Mouse (Mus musculus) neural tube, embryonic 13.5 days (tissue): Measurements from ENCODE around the gene Dok7. TPM values are rescaled to one million over a fixed set of nuclear protein-coding genes. Genes with fewer than 3 reads are reported as not detected.

Experiments
- ATAC-seq: fragments of 200-750 bp; cut with Nextera tagmentation; 2 replicates; pipeline ENCODE4 v1.8.0; 2017; ENCODE audit warnings: low read depth, mild to moderate bottlenecking, moderate TSS enrichment, moderate library complexity
- H3K27ac ChIP-seq: fragments of 300-500 bp; sonication (generic); replicated peaks from 2 replicates; pipeline ENCODE4 v1.5.1; 2015; ENCODE audit warnings: moderate library complexity, mild to moderate bottlenecking, inconsistent platforms
- H3K27me3 ChIP-seq: fragments of 300-500 bp; sonication (generic); 2 replicates; pipeline ENCODE4 v1.6.1; 2015; ENCODE audit warnings: mild to moderate bottlenecking, inconsistent platforms
- H3K36me3 ChIP-seq: fragments of 300-500 bp; sonication (generic); 2 replicates; pipeline ENCODE4 v1.6.1; 2015; ENCODE audit warnings: mild to moderate bottlenecking, inconsistent platforms
- H3K4me1 ChIP-seq: fragments of 300-500 bp; sonication (generic); replicated peaks from 2 replicates; pipeline ENCODE4 v1.6.1; 2015; ENCODE audit warnings: inconsistent platforms
- H3K4me2 ChIP-seq: fragments of 300-500 bp; sonication (generic); 2 replicates; pipeline ENCODE4 v1.6.1; 2015; ENCODE audit warnings: inconsistent platforms, mild to moderate bottlenecking, moderate library complexity
- H3K4me3 ChIP-seq: fragments of 300-500 bp; sonication (generic); 2 replicates; pipeline ENCODE4 v1.5.1; 2015; ENCODE audit warnings: mild to moderate bottlenecking, inconsistent platforms
- H3K9ac ChIP-seq: fragments of 300-500 bp; sonication (generic); 2 replicates; pipeline ENCODE4 v1.6.1; 2015; ENCODE audit warnings: moderate library complexity, mild to moderate bottlenecking, inconsistent platforms
- H3K9me3 ChIP-seq: fragments of 300-500 bp; sonication (generic); 2 replicates; pipeline ENCODE4 v1.6.1; 2016; ENCODE audit warnings: inconsistent platforms
- WGBS: fragments of 180-500 bp; shearing (Covaris S2); methylation state at CpG from one replicate; pipeline ENCODE4 v1.1.7; 2015; 5-methylcytosine and 5-hydroxymethylcytosine counted together
- polyA plus RNA-seq: library from polyadenylated mRNA; unstranded; fragments of >200 nt; fragmentation: Nextera tagmentation; extraction: Ambion mirVana; gene quantifications from 2 replicates; pipeline ENCODE4 v1.2.1, GENCODE M21; 2015

Gene Dok7
- 3.7 and 4.5 TPM in 2 replicates for polyA plus RNA-seq

DNA sequence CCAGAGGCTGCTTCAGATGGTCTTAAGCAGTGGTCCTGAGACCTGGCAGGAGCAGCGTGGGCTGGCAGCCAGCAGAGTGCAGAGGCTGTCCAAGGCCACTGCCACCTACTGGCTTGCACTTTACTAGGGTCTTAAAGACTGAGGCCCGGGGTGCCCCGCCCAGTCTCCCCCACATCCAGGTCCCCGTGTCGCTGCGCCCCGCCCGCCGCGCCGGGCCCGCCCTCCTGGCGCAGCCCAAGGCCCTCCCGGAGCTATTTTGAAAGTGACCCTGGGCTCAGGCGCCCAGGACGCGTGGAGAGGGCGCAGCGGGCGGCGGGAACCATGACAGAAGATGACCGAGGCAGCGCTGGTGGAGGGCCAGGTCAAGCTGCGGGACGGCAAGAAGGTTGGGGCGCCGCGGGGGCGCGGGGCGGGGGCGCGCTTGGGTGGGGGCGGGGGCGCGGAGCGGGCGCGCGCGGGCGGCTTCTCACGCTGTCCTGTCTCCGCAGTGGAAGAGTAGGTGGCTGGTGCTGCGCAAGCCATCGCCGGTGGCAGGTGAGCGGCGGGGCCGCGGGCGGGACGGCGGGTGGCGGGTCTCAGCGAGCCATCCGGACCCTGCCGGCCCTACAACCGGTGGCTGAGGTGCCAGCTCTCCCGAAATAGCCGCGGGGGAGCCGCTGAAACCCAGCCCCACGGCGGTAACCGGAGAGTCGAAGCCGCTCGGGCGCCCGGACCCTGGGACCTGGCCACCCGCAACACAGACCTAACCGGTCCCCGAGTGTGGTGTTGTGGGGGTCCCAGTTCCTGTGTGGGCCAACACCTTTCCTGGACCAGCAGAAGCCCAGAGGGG is at the start of gene Dok7:
Gene Dok7 (plus strand): TSS at position 163 of the 829 bp plus-strand sequence.
- Histone ChIP-seq H3K4me3 (peak within 1 kb of the TSS; percentile 57), H3K9me3 (no peaks in the 10 kb centered on the region), H3K27me3 (peaks cover 35% of the 10 kb centered on the region), H3K36me3 (no peaks in the 10 kb centered on the region), H3K4me2 (peak within 1 kb of the TSS; percentile 94), H3K4me1 (peaks cover 37% of the 10 kb centered on the region), H3K9ac (peak within 1 kb of the TSS; percentile 83), H3K27ac (peak within 1 kb of the TSS; percentile 46)
- WGBS: under 1% methylated on average over 72 of the region's 74 CpGs
- peak; percentile 82 for ATAC-seq

DNA sequence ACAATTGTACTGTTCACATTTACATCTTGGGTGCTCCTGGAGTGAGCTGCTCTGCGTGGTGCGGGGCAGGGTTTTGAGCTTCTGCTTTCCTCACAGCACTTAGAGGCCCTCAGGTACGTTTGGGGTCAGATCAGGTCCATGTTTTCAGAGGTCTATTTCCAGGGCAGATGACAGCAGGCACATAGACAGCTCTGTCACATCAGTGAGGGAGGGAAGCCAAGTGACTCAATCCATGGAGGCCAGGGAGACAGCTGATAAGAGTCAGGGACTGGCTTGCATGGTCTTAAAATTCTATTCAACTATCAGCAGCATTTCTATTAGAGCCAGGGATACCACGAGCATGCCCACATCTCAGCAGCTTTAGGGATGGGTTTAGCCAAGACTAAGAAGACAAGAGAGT is 47.4 kb upstream of the Dok7 start:
- H3K4me1 ChIP-seq: peaks cover 17% of the 10 kb centered on the region
- ATAC-seq: no peak
- 93% methylated on average over 4 of the region's 4 CpGs for WGBS
- no peak overlapping the region for H3K4me2 ChIP-seq
- no peaks in the 10 kb centered on the region for H3K27me3 ChIP-seq
- H3K27ac ChIP-seq: no peak overlapping the region
- H3K36me3 ChIP-seq: peaks cover 21% of the 10 kb centered on the region
- no peaks in the 10 kb centered on the region for H3K9me3 ChIP-seq
- no peak overlapping the region for H3K9ac ChIP-seq
- no peak overlapping the region for H3K4me3 ChIP-seq

DNA sequence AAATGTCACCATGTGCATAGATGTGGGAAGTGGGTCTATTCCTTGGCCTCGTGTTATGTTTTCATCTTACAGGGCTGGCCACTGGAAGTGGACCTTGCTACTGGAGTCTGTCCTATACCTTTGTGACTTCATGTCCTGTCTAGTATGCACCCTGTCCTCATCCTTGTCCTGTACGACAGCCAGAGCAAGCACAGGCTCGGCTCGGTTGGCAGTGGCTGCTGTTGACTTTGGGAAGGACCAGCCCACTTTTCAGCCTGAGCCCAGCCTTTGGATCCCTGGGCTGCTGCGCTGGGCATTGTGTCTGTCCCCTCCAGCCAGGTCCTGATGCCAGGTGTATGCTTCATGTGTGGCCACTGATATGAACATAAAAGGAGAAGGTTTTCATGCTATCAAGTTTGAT is 45.9 kb upstream of the Dok7 start:
- Histone ChIP-seq H3K4me2 (no peak overlapping the region), H3K4me3 (no peak overlapping the region), H3K27me3 (no peaks in the 10 kb centered on the region), H3K4me1 (peaks cover 22% of the 10 kb centered on the region), H3K36me3 (peaks cover 13% of the 10 kb centered on the region), H3K27ac (no peak overlapping the region), H3K9ac (no peak overlapping the region), H3K9me3 (no peaks in the 10 kb centered on the region)
- 83% methylated on average over 5 of the region's 5 CpGs for WGBS
- no peak for ATAC-seq

DNA sequence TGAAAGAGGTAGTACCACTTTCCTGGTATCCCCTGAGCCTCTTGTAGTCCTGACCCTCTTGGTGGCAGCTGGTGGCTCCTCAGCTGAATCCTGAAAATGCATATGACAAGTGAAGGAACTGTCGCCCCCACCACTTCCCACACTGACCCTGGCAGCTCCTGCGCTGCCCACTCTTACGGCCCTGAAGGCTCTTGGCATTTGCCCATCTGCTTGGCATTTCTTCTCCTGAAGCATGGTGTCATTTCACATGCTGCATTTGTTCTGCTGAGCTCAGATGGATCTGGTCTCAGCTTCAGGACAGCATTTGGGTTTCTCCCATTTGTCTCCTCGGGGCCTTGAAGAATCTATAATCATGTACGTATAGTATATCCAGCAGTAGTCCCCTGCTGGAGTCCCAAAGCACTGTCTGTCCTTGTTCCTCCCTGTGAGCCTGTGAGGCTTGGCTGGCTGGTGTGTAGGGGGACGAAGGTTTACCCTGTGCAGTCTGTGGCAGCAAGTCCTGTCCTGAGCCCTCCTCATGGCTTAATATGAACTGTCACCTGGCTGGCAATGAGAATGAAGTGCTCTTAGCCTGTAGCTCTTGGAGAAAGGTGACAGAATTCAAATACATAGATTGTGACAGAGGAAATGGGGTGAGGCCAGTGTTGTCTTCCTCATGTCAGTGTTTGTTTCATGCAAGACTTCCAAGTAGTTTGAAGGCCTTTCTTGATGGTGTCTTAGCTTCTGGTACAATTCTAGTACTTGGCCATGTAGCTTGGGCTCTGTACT is 45.2 kb upstream of the Dok7 start:
- no peak for ATAC-seq
- Histone ChIP-seq H3K9me3 (no peaks in the 10 kb centered on the region), H3K36me3 (peaks cover 11% of the 10 kb centered on the region), H3K9ac (no peak overlapping the region), H3K27ac (no peak overlapping the region), H3K4me2 (no peak overlapping the region), H3K27me3 (no peaks in the 10 kb centered on the region), H3K4me3 (no peak overlapping the region), H3K4me1 (peaks cover 22% of the 10 kb centered on the region)
- 95% methylated on average over 6 of the region's 6 CpGs for WGBS

DNA sequence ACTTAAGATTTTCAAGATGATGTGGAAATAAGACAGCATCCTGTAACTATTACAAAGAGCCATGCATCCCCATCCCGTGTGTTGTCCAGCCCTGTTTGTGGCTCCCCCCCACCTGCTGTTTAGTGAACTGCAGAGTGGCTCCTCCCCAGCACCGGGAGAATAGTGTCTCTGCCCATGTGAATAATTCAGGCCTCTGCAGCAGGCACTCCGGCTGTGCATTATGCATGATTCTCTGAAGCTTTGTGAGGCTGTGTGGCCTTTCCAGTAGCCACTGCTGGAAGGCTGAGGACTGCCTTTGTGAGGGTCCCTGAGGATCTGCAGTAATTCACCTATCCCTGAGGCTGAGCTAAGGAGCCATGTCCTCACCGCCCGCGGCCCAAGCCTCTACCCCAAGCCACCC is 42.5 kb upstream of the Dok7 start:
- peaks cover 5% of the 10 kb centered on the region for H3K36me3 ChIP-seq
- H3K4me3 ChIP-seq: no peak overlapping the region
- no peak overlapping the region for H3K9ac ChIP-seq
- H3K9me3 ChIP-seq: no peaks in the 10 kb centered on the region
- H3K27ac ChIP-seq: peak overlapping the region; percentile 59
- no peak overlapping the region for H3K4me2 ChIP-seq
- H3K27me3 ChIP-seq: no peaks in the 10 kb centered on the region
- peak; percentile 68 for ATAC-seq
- 14% methylated on average over 6 of the region's 6 CpGs for WGBS
- peaks cover 27% of the 10 kb centered on the region for H3K4me1 ChIP-seq

DNA sequence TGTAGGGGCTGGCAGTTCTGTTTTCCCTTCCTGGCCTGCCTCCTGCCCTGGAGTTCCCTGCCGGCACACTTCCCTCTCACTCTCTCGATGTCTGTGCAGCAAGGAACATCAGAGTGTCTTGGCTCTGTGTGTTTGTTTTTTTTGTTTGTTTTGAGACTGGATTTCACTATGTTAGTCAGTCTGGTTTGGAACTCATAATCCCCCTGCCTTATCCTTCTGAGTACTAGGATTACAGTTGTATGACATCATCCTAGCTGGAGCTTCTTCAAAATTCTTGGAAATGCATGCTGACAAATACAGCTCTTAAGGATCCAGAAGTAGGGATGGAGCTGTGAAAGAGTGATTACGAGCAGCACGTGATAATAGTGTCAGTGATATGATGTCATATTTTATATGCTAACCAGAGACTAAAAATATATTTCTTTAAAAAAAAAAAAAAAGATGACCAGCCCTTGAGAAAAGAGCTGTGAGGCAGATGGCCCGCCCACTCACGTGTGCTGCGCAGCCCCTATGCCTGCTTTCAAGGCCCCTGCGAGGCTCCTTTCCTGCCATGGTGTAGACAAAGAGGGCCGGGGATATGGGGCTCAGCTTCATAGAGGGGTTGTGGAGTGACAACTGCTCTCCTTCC is 36.8 kb upstream of the Dok7 start:
- 81% methylated on average over 9 of the region's 9 CpGs for WGBS
- H3K4me1 ChIP-seq: peaks cover 6% of the 10 kb centered on the region
- no peak overlapping the region for H3K27ac ChIP-seq
- H3K4me2 ChIP-seq: no peak overlapping the region
- no peaks in the 10 kb centered on the region for H3K27me3 ChIP-seq
- ATAC-seq: no peak
- no peaks in the 10 kb centered on the region for H3K9me3 ChIP-seq
- H3K36me3 ChIP-seq: peaks cover 39% of the 10 kb centered on the region
- no peak overlapping the region; the same call in 1 of the 2 replicates for H3K9ac ChIP-seq
- no peak overlapping the region for H3K4me3 ChIP-seq

DNA sequence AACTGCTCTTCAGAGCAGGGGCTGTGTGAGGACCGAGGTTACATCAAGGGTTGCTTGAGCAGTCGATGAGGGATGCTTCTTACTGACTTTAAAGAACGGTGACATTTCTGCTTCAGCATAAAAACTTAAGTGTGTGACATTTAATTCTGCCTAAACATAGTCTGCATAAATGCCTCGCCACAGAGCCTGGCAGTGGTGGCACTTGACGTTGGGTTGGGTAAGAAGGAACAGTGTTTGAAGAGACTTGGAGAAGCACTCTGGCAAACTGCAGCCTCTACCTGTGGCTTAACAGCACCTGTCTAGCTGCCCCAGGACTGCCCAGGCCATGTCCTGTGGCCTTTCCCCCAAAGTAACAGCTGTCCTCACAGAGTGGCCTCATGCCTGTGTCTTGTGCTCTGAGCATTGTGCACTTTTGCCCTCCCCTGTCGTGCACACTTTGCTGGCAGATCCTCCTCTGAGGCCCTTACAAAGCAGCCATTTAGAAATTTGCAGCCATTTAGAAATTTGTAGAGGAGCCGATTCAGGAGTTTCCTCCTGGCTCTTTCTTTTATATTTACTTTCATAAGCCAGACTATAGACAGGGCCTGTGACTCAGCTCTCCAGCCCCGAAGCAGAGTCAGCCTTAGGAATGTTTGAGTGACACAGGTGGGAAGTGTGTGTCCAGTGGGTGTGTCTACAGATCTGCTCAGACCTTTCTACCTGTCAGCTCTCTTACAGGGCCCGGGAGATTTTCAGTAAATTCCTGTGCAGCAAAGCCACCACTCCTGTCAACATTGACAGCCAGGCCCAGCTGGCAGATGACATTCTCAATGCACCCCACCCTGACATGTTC is 35.9 kb upstream of the Dok7 start:
- Histone ChIP-seq H3K4me3 (no peak overlapping the region), H3K9me3 (no peaks in the 10 kb centered on the region), H3K27ac (peak overlapping the region; percentile 38; the same call in 1 of the 2 replicates), H3K4me2 (no peak overlapping the region), H3K27me3 (no peaks in the 10 kb centered on the region), H3K4me1 (peaks cover 4% of the 10 kb centered on the region; the same call in 1 of the 2 replicates), H3K36me3 (peaks cover 45% of the 10 kb centered on the region), H3K9ac (no peak overlapping the region)
- 85% methylated on average over 9 of the region's 9 CpGs for WGBS
- no peak for ATAC-seq

DNA sequence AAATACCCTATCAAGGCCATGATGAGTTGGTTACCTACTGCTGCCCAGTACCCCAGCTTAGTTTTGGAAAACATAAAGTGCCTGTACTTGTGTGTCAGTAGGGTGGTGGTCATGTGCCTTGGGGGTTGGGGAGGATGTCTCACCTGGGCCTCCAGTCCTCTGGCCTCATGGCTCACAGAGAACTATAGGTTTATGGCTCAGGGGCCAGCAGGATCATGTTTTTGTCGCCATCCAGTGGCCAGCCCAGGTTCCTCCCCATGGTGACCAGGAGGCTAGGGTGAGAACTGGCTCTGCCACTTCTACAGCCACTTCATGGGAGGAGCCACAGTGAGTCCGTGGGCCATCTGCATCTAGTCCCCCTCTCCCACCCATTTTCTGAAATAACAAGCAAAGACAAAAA is 31.6 kb upstream of the Dok7 start:
- Histone ChIP-seq H3K9me3 (no peaks in the 10 kb centered on the region), H3K27ac (no peak overlapping the region), H3K36me3 (peaks cover 89% of the 10 kb centered on the region), H3K9ac (no peak overlapping the region), H3K4me2 (no peak overlapping the region), H3K4me1 (no peaks in the 10 kb centered on the region; the same call in 1 of the 2 replicates), H3K27me3 (no peaks in the 10 kb centered on the region), H3K4me3 (no peak overlapping the region)
- whole genome bisulfite sequencing: 20% methylated on average over 2 of the region's 2 CpGs
- 0 out of 2 replicates have a peak, but pooled peaks have one; percentile 42 for ATAC-seq

DNA sequence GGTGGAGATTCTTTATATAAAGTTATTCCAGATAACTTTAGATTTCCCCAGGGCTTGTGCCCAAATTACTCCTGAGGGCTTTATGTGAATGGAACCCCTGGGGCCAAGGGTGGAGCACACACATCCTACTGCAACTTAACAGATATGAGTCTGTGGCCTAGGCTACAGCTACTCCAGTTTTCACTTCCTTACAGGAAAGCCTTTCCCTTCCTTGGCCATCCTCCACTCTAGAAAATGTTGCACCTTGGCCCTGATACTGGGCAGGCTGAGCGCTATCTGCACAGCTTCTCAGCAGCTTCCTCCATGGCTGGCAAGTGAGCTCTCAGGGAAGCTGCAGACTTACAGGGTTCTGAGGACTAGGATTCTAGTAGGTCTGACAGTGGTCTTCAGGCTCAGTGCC is 27.3 kb upstream of the Dok7 start:
- Histone ChIP-seq H3K4me2 (no peak overlapping the region), H3K9ac (no peak overlapping the region), H3K9me3 (no peaks in the 10 kb centered on the region), H3K4me3 (no peak overlapping the region), H3K27ac (no peak overlapping the region), H3K36me3 (peaks cover 89% of the 10 kb centered on the region), H3K27me3 (no peaks in the 10 kb centered on the region), H3K4me1 (no peaks in the 10 kb centered on the region)
- no peak for ATAC-seq
- WGBS: 94% methylated on average over 1 of the region's 1 CpGs

DNA sequence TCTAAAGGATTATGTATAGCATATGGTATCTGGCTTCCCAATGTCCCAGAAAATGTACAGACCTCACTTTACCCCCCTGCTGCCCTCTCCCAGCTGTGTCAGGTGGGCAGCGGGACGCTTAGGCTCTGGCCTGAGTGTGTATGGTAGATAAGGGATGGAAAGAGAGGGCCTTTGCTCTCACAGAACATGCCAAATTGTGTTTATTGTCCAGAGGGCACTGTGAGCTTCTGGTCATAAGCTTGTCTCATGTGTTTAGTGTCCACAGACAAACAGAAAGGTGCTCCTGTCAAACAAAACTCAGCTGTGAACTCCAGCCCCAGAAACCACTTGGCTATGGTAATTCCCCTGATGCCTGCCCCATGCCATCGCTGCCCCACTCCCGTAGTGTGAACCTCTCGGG is 26.8 kb upstream of the Dok7 start:
- no peaks in the 10 kb centered on the region for H3K9me3 ChIP-seq
- H3K36me3 ChIP-seq: peaks cover 92% of the 10 kb centered on the region
- no peak overlapping the region for H3K4me2 ChIP-seq
- 81% methylated on average over 5 of the region's 5 CpGs for WGBS
- ATAC-seq: no peak
- no peak overlapping the region for H3K9ac ChIP-seq
- no peaks in the 10 kb centered on the region for H3K27me3 ChIP-seq
- H3K27ac ChIP-seq: no peak overlapping the region
- no peaks in the 10 kb centered on the region for H3K4me1 ChIP-seq
- no peak overlapping the region for H3K4me3 ChIP-seq

DNA sequence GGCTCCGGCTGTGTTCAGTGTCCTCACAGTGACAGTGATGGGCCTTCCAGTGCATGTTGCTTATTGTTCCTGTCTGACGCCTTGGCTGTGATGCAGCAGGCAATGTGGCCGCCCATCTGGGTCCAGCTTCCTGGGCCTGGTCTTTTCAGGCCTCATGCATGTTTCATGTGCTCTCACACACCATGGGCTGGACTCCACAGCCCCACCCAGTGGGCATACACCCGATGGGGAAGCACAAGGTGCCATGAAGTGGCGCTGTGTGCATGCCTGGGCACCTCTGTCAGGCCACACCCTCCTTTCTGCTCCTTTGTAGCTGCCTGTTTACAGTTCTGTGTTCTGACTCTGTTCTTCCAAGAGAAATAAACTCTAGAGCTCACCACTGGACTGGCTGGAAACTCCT is 23.5 kb upstream of the Dok7 start:
- Histone ChIP-seq H3K27ac (no peak overlapping the region), H3K9me3 (no peaks in the 10 kb centered on the region), H3K4me1 (no peaks in the 10 kb centered on the region), H3K9ac (no peak overlapping the region), H3K4me3 (no peak overlapping the region), H3K36me3 (peaks cover 74% of the 10 kb centered on the region), H3K4me2 (no peak overlapping the region), H3K27me3 (no peaks in the 10 kb centered on the region)
- 47% methylated on average over 5 of the region's 5 CpGs for WGBS
- ATAC-seq: no peak
